Mouse (Mus musculus): ENCODE data around the gene Kif16b.

GRCm38 (mm10) chr2:142718998-142719397 lies 182.3 kb downstream of the Kif16b start:
- no peak for TF ChIP-seq EP300 (IDR thresholded peaks at IDR 0.05)
- TF ChIP-seq CTCF (IDR thresholded peaks at IDR 0.05) = no peak

Measured in lung, postnatal 0 days (tissue).